Mouse (Mus musculus) testis, adult 2 months (tissue): ENCODE results near the gene Cmtm4.

Experiments
- CTCF ChIP-seq: fragments of 200-500 bp; IDR thresholded peaks from 2 replicates; pipeline ENCODE4 v1.5.1; 2012; ENCODE audit warnings: low read depth, mild to moderate bottlenecking, inconsistent platforms, low read length, moderate library complexity; ENCODE audit not compliant: control insufficient read depth, insufficient read depth, insufficient replicate concordance
- POLR2A ChIP-seq: fragments of 200-500 bp; IDR thresholded peaks from 2 replicates; pipeline ENCODE4 v1.6.1; 2012; ENCODE audit warnings: low read depth, mild to moderate bottlenecking, inconsistent platforms, low read length, moderate library complexity; ENCODE audit not compliant: control insufficient read depth

DNA sequence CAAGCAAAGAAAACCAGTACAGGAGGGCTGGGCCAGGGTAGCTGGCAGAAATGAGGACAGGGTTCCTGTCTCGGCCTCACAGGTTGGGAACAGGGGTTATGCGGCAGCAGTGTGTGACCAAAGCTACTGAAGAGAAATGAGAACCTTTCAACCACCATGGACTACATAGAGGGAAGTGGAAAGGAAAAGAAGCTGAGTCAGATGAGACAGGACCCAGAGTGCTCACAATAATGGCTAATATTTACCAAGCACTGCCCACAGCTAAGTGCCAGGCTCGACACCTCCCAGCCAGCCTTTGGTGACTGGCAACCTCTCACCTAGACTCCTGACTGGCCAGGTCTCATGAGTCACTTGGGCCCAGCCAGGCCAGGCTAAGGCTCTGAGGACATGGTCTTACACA, 11.6 kb downstream of the Cmtm4 start:
- no peak for TF ChIP-seq CTCF
- no peak for TF ChIP-seq POLR2A
